Mouse (Mus musculus) lung, embryonic 14.5 days (tissue): ENCODE measurements at regions not wholly inside any gene's neighbourhood (a gene's known extent, or its start where the extent isn't known, plus 50 kb on each side); places are given as distances from the start of the nearest gene placed in this dataset.
"Not testable (repeated sequence)": the region's sequence is repeated elsewhere in the genome, so short reads cannot be mapped to it uniquely, and the experiment has no call there.

Source experiments
- ATAC-seq: fragments of 200-750 bp; cut with Nextera tagmentation; 2 replicates; pipeline ENCODE4 v1.8.0; 2017; ENCODE audit warnings: mild to moderate bottlenecking, moderate TSS enrichment, moderate library complexity; ENCODE audit not compliant: insufficient read depth
- DNase-seq: peaks from one replicate; pipeline ENCODE4 v3.0.0-alpha.2; 2015
- H3K27ac ChIP-seq: fragments of 300-500 bp; sonication (generic); 2 replicates; pipeline ENCODE4 v1.5.1; 2014; ENCODE audit warnings: low read depth, mild to moderate bottlenecking, moderate library complexity
- H3K27me3 ChIP-seq: fragments of 300-500 bp; sonication (generic); 2 replicates; pipeline ENCODE4 v1.6.1; 2014; ENCODE audit warnings: low read length, control low read depth; ENCODE audit not compliant: insufficient read depth
- H3K36me3 ChIP-seq: fragments of 300-500 bp; sonication (generic); 2 replicates; pipeline ENCODE4 v1.6.1; 2014; ENCODE audit warnings: control low read depth; ENCODE audit not compliant: insufficient read depth
- H3K4me1 ChIP-seq: fragments of 300-500 bp; sonication (generic); 2 replicates; pipeline ENCODE4 v1.6.1; 2014; ENCODE audit warnings: antibody characterized with exemption, control low read depth; ENCODE audit not compliant: insufficient read depth
- H3K4me2 ChIP-seq: fragments of 300-500 bp; sonication (generic); 2 replicates; pipeline ENCODE4 v1.6.1; 2014; ENCODE audit warnings: mild to moderate bottlenecking
- H3K4me3 ChIP-seq: fragments of 300-500 bp; sonication (generic); 2 replicates; pipeline ENCODE4 v1.5.1; 2014; ENCODE audit warnings: low read depth, low read length
- H3K9ac ChIP-seq: fragments of 300-500 bp; sonication (generic); 2 replicates; pipeline ENCODE4 v1.6.1; 2014
- H3K9me3 ChIP-seq: fragments of 300-500 bp; sonication (generic); 2 replicates; pipeline ENCODE4 v1.6.1; 2016; ENCODE audit warnings: low read depth, low read length, control low read depth
- CTCF ChIP-seq: IDR thresholded peaks from 2 replicates; pipeline ENCODE4 v1.5.1; 2016; ENCODE audit warnings: antibody characterized with exemption, low read depth
- WGBS: fragments of 180-500 bp; shearing (Covaris S2); extraction: QIAGEN DNeasy Blood & Tissue Kit; methylation state at CpG from one replicate; pipeline ENCODE4 v1.1.7; 2014; 5-methylcytosine and 5-hydroxymethylcytosine counted together

DNA sequence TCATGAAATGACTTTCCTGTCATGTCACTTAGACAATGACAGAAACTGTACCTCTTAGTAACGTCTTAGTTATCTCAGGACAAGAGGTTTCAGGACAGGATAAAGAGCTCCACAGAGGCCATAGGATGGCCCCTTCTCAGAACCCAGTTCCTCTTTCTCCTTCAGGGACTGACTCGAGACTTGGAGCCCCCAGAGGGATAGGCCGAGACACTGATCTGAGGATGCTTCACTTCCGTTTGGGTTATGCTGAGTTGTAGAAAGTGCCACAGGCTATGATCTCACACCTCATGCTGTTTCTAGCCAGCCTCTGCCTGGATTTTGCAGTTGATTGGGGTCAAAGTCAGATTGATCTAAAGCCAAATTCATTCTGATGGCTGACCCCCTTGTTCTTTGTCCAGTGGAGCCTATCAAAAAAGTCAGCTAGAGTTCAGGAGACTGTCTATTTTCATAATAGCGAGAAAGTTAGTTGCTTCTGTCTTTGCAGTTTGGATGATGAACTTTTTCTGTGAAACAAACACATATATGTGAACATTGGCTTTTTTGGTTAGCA is 70.7 kb downstream of the Sult3a2 start:
- Histone ChIP-seq H3K9ac (no peak overlapping the region), H3K4me1 (no peaks in the 10 kb centered on the region), H3K4me2 (no peak overlapping the region), H3K27me3 (no peaks in the 10 kb centered on the region), H3K36me3 (no peaks in the 10 kb centered on the region), H3K27ac (no peak overlapping the region), H3K4me3 (no peak overlapping the region), H3K9me3 (no peaks in the 10 kb centered on the region)
- DNase-seq: no peak
- TF ChIP-seq CTCF: no peak
- ATAC-seq: no peak
- WGBS: 68% methylated on average over 5 of the region's 5 CpGs

DNA sequence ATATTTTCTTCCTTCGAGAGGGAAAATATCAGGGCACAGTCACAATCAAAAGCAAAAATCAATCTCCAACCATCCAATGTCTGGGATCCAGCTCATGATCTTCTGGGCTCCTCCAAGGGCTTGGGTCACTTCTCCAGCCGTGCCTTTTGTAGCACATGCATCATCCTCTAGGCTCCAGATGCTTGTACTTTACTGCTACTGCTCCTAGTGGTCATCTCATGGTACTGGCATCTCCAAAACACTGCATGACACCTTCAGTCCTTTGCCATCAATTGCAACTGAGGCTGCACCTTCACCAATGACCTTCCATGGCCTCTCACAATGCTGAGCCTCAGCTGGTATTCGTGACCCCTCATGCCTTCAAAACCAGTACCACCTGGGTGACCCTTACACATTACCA is 77.8 kb downstream of the Sult3a2 start:
- H3K4me1 ChIP-seq, H3K27me3 ChIP-seq, H3K4me2 ChIP-seq, ATAC-seq, H3K4me3 ChIP-seq, DNase-seq, H3K9ac ChIP-seq, H3K36me3 ChIP-seq, H3K9me3 ChIP-seq, H3K27ac ChIP-seq: not testable (repeated sequence)
- WGBS: 64% methylated on average over 3 of the region's 3 CpGs
- peak; percentile 25; the same call in 1 of the 2 replicates for TF ChIP-seq CTCF

DNA sequence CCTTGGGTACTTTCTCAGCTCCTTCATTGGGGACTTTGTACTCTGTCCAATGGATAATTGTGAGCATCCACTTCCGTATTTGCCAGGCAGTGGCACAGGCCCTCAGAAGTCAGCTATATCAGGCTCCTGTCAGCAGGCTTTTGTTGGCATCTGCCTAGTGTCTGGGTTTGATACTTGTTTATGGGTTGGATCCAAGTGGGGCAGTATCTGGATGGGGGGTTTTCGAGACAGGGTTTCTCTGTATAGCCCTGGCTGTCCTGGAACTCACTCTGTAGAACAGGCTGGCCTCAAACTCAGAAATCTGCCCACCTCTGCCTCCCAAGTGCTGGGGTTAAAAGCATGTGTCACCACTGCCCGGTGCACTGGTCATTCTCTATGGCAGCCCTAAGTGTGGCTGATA is 79.7 kb upstream of the Clvs2 start:
- not testable (repeated sequence) for DNase-seq, H3K4me2 ChIP-seq, H3K27me3 ChIP-seq, H3K4me3 ChIP-seq, H3K9ac ChIP-seq, H3K27ac ChIP-seq, H3K4me1 ChIP-seq, ATAC-seq, H3K9me3 ChIP-seq, H3K36me3 ChIP-seq
- 77% methylated on average over 3 of the region's 3 CpGs for WGBS

DNA sequence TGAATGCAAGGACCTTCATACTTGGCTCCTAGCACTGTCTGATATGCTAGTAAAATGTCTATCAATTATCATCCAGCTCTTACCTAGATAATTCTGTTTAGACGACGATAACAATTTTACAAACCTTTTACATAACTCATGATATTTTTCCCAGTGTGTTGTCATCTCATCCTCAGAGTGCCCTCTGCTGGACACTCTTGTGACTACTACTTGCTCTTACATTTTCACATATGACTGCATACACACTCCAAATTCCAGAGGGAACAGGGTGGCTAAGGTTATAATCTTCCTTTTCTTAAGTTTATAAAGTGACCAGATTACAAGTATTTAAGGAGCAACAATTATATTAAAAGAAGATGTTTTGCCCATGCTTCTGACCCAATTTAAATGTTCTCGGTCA is 78.9 kb upstream of the Clvs2 start:
- Histone ChIP-seq H3K4me2 (no peak overlapping the region), H3K4me1 (no peaks in the 10 kb centered on the region), H3K4me3 (no peak overlapping the region), H3K9me3 (no peaks in the 10 kb centered on the region), H3K36me3 (no peaks in the 10 kb centered on the region), H3K9ac (no peak overlapping the region), H3K27ac (no peak overlapping the region), H3K27me3 (no peaks in the 10 kb centered on the region)
- 42% methylated on average over 3 of the region's 3 CpGs for whole genome bisulfite sequencing
- ATAC-seq: no peak
- peak; percentile 81 for DNase-seq
- peak; percentile 69 for TF ChIP-seq CTCF
